Mouse (Mus musculus): ENCODE results near the gene Hk3.

DNA sequence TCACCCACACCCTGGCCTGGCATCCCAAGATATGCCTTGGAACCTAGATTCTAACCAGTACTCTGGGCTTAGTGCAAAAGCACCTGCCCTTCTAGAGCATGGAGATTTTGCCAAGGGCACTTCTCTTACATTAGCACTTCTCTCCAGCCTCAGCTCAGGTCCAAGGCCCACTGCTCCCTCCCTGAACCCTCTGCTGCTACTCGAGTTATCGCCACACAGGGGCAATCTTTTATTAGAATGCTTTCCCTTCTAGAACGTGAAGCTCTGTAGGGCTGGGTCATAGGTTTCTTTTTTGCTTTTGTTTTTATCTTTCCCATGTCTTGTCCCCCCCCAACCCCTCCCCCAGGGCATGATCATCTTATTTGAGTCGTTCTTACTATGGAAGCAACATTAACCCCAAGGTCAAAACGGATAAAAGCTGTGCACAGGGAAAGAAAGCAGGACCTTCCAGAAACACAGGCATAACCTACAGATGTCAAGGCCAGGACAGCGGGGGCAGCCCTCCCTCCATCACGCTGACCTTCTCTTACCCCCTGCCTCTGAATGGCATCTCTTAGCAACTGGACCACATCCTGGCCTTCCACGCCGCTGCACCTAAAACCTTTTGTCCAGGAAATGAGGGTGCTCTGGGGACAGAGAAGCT, 7.4 kb downstream of the Hk3 start:
- no peak for TF ChIP-seq MAX (IDR thresholded peaks at IDR 0.05; ENCODE audit: low read depth)
- TF ChIP-seq CEBPB (IDR thresholded peaks at IDR 0.05; ENCODE audit: insufficient read depth, poor library complexity, severe bottlenecking), result no peak
- no peak for TF ChIP-seq POLR2AphosphoS2 (IDR thresholded peaks at IDR 0.05; ENCODE audit: insufficient read length, low read depth)
- no peak for TF ChIP-seq POLR2A (IDR thresholded peaks at IDR 0.05; ENCODE audit: insufficient read length, low read depth)
- TF ChIP-seq MYOD1 (IDR thresholded peaks at IDR 0.05; ENCODE audit: control insufficient read depth in 1 of 3, insufficient read length in 2 of 3, low read depth in 2 of 3), result no peak
- TF ChIP-seq E2F4 (IDR thresholded peaks at IDR 0.05; ENCODE audit: insufficient read depth), result no peak
- no peak for TF ChIP-seq TCF12 (IDR thresholded peaks at IDR 0.05; ENCODE audit: insufficient read depth, poor library complexity, severe bottlenecking)
- no peak for TF ChIP-seq USF1 (IDR thresholded peaks at IDR 0.05; ENCODE audit: low read depth)
- no peak for TF ChIP-seq TCF3 (IDR thresholded peaks at IDR 0.05; ENCODE audit: insufficient read length, low read depth)
- TF ChIP-seq MYOG (IDR thresholded peaks at IDR 0.05; ENCODE audit: control insufficient read depth in 1 of 3, insufficient read depth in 1 of 3, insufficient read length in 2 of 3, low read depth in 2 of 3), result no peak
- TF ChIP-seq REST (IDR thresholded peaks at IDR 0.05; ENCODE audit: insufficient read depth, insufficient read length), result no peak
